Mouse (Mus musculus): ENCODE measurements around the gene Il13. TPM values are rescaled to one million over a fixed set of nuclear protein-coding genes. Genes with fewer than 3 reads are reported as not detected.

The Il13 gene
- polyA plus RNA-seq, 1 experiment from 2014 or later, result not detected

- Histone ChIP-seq H3K27me3 (replicated peaks; ENCODE audit: control insufficient read depth, insufficient read depth, low read length) (no peaks in the 10 kb centered on the region), H3K9ac (ENCODE audit: low read length) (no peak overlapping the region), H3K4me1 (ENCODE audit: control insufficient read depth, insufficient read depth, low read length) (no peaks in the 10 kb centered on the region), H3K36me3 (ENCODE audit: control insufficient read depth, insufficient read depth, low read length) (no peaks in the 10 kb centered on the region), H3K27ac (ENCODE audit: low read depth, low read length) (no peak overlapping the region), H3K4me3 (ENCODE audit: low read depth, low read length) (no peak overlapping the region), H3K4me2 (ENCODE audit: low read length) (no peak overlapping the region), H3K9me3 (replicated peaks; ENCODE audit: control insufficient read depth, low read length) (no peaks in the 10 kb centered on the region)
- 90% methylated on average over 11 of the region's 11 CpGs for WGBS
- DNase-seq (ENCODE audit: low spot score) (no peak), ATAC-seq (no peak)
Observed at GRCm38 (mm10) chr11:53621582-53622439, 12.7 kb downstream of the Il13 start.

DNA sequence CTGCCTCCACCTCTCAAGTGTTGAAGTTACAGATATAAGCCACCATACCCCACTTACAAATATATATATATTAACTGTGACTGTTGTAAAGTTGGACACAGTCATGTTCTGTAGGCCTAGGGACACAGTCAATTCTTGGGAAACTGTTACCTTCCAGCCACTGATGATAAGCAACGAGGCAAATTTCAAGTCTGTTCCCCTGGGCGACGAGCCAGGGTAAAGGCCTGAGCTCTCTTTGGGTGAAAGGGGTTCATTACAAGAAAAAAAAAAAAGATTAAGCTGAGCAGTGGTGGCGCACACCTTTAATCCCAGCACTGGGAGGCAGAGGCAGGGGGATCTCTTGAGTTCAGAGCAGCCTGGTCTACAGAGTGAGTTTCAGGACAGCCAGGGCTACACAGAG is 14.4 kb downstream of the Il13 start:
- ATAC-seq, result no peak
- DNase-seq (ENCODE audit: low spot score), result no peak
- no peak overlapping the region for H3K9ac ChIP-seq (ENCODE audit: low read length)

DNA sequence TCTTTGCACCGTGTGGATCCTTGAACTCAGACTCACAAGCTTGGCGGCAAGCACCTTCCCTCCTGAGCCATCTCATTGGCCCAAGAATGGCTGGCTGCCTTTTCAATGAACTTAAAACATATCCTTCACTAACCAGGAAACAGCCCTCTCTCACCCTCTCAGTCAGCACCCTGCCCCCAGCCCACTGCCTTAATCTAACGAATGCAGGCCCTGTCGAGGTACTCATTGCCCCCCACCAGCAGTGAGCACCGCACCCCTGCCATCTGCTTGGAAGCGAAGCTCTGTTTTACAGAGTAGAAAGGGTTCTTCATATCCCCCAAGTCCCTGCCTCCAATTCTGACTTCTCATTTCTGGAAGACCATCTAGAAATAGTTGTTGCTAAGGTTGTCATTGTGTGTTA is 15.1 kb downstream of the Il13 start:
- no peak overlapping the region for H3K9ac ChIP-seq (ENCODE audit: low read length)
- no peak for ATAC-seq
- no peaks in the 10 kb centered on the region for H3K27me3 ChIP-seq (replicated peaks; ENCODE audit: control insufficient read depth, insufficient read depth, low read length)
- no peaks in the 10 kb centered on the region for H3K36me3 ChIP-seq (ENCODE audit: control insufficient read depth, insufficient read depth, low read length)
- no peak overlapping the region for H3K4me2 ChIP-seq (ENCODE audit: low read length)
- H3K9me3 ChIP-seq (replicated peaks; ENCODE audit: control insufficient read depth, low read length), result no peaks in the 10 kb centered on the region
- H3K27ac ChIP-seq (ENCODE audit: low read depth, low read length), result no peak overlapping the region
- no peaks in the 10 kb centered on the region for H3K4me1 ChIP-seq (ENCODE audit: control insufficient read depth, insufficient read depth, low read length)
- DNase-seq (ENCODE audit: low spot score), result no peak
- 70% methylated on average over 6 of the region's 6 CpGs for WGBS
- no peak overlapping the region for H3K4me3 ChIP-seq (ENCODE audit: low read depth, low read length)

More for the DNA sequence above, 14.4 kb downstream of the Il13 start:
- WGBS, result 84% methylated on average over 4 of the region's 4 CpGs
- Histone ChIP-seq H3K4me3 (ENCODE audit: low read depth, low read length) (no peak overlapping the region), H3K4me2 (ENCODE audit: low read length) (no peak overlapping the region), H3K27me3 (replicated peaks; ENCODE audit: control insufficient read depth, insufficient read depth, low read length) (no peaks in the 10 kb centered on the region), H3K27ac (ENCODE audit: low read depth, low read length) (no peak overlapping the region), H3K36me3 (ENCODE audit: control insufficient read depth, insufficient read depth, low read length) (no peaks in the 10 kb centered on the region), H3K9me3 (replicated peaks; ENCODE audit: control insufficient read depth, low read length) (no peaks in the 10 kb centered on the region), H3K4me1 (ENCODE audit: control insufficient read depth, insufficient read depth, low read length) (no peaks in the 10 kb centered on the region)

GRCm38 (mm10) chr11:53618619-53619198 is 15.8 kb downstream of the Il13 start, which contains the start of gene Il4:
Gene Il4 (minus strand): TSS chr11:53618669.
- Histone ChIP-seq H3K9me3 (replicated peaks; ENCODE audit: control insufficient read depth, low read length) (no peaks in the 10 kb centered on the region), H3K36me3 (ENCODE audit: control insufficient read depth, insufficient read depth, low read length) (no peaks in the 10 kb centered on the region), H3K27ac (ENCODE audit: low read depth, low read length) (no peak within 1 kb of the TSS), H3K4me1 (ENCODE audit: control insufficient read depth, insufficient read depth, low read length) (no peaks in the 10 kb centered on the region), H3K9ac (ENCODE audit: low read length) (no peak within 1 kb of the TSS), H3K4me2 (ENCODE audit: low read length) (no peak within 1 kb of the TSS), H3K4me3 (ENCODE audit: low read depth, low read length) (no peak within 1 kb of the TSS), H3K27me3 (replicated peaks; ENCODE audit: control insufficient read depth, insufficient read depth, low read length) (no peaks in the 10 kb centered on the region)
- no peak for ATAC-seq
- 85% methylated on average over 7 of the region's 7 CpGs for WGBS
- no peak for DNase-seq (ENCODE audit: low spot score)

- Histone ChIP-seq H3K9me3 (replicated peaks; ENCODE audit: control insufficient read depth, low read length) (no peaks in the 10 kb centered on the region), H3K4me3 (ENCODE audit: low read depth, low read length) (no peak overlapping the region), H3K36me3 (ENCODE audit: control insufficient read depth, insufficient read depth, low read length) (no peaks in the 10 kb centered on the region), H3K4me2 (ENCODE audit: low read length) (no peak overlapping the region), H3K4me1 (ENCODE audit: control insufficient read depth, insufficient read depth, low read length) (no peaks in the 10 kb centered on the region), H3K27ac (ENCODE audit: low read depth, low read length) (no peak overlapping the region), H3K9ac (ENCODE audit: low read length) (no peak overlapping the region), H3K27me3 (replicated peaks; ENCODE audit: control insufficient read depth, insufficient read depth, low read length) (no peaks in the 10 kb centered on the region)
- WGBS, result 52% methylated on average over 4 of the region's 4 CpGs
- ATAC-seq (no peak), DNase-seq (ENCODE audit: low spot score) (no peak)
Observed at GRCm38 (mm10) chr11:53617562-53618109, 16.9 kb downstream of the Il13 start.

DNA sequence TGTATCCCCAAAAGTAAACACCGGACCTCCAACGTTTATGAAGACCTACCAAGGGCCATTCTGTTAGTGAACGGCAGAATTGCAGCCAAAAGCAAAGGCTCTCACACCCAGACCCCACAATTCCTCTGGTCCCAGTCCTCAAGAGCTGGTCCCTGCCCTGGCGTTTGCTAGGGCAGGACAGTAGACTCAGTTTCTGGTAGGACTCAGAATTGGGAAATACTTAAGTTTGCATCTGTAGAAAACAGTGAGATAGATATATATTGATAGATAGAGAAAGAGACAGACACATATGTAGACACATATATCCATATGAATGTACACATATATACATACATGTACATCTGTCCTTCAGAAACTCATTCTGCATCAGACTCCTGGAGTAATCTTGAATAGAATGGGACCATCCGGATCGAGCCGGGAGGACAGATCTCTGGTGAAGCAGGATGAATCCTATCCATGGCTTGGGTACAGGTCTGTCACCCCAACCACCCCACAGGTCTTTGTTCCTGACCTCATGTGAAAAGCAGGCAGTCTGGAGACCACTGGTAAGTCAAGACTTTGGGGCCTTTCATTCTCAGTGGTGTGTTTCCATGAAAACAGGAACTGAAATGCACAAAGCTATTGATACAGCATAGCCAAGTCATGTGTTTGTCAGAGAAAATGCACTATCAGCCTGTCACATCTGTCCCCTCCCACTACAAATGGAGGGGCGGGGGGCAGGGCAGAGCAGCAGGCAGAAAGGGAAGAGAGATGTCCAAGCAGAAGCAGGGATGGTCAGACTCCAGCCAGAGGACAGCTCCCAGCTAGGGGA is 17.5 kb downstream of the Il13 start:
- no peak for ATAC-seq
- WGBS, result 88% methylated on average over 8 of the region's 8 CpGs
- Histone ChIP-seq H3K27me3 (replicated peaks; ENCODE audit: control insufficient read depth, insufficient read depth, low read length) (no peaks in the 10 kb centered on the region), H3K27ac (ENCODE audit: low read depth, low read length) (no peak overlapping the region), H3K4me2 (ENCODE audit: low read length) (no peak overlapping the region), H3K4me3 (ENCODE audit: low read depth, low read length) (no peak overlapping the region), H3K36me3 (ENCODE audit: control insufficient read depth, insufficient read depth, low read length) (no peaks in the 10 kb centered on the region), H3K9ac (ENCODE audit: low read length) (no peak overlapping the region), H3K4me1 (ENCODE audit: control insufficient read depth, insufficient read depth, low read length) (no peaks in the 10 kb centered on the region), H3K9me3 (replicated peaks; ENCODE audit: control insufficient read depth, low read length) (no peaks in the 10 kb centered on the region)
- DNase-seq (ENCODE audit: low spot score), result no peak

GRCm38 (mm10) chr11:53615575-53615974 is 18.9 kb downstream of the Il13 start:
- no peaks in the 10 kb centered on the region for H3K27me3 ChIP-seq (replicated peaks; ENCODE audit: control insufficient read depth, insufficient read depth, low read length)
- H3K27ac ChIP-seq (ENCODE audit: low read depth, low read length), result no peak overlapping the region
- ATAC-seq (no peak), DNase-seq (ENCODE audit: low spot score) (no peak)
- no peak overlapping the region for H3K9ac ChIP-seq (ENCODE audit: low read length)
- no peaks in the 10 kb centered on the region for H3K4me1 ChIP-seq (ENCODE audit: control insufficient read depth, insufficient read depth, low read length)
- 91% methylated on average over 8 of the region's 8 CpGs for WGBS
- no peak overlapping the region for H3K4me3 ChIP-seq (ENCODE audit: low read depth, low read length)
- no peaks in the 10 kb centered on the region for H3K36me3 ChIP-seq (ENCODE audit: control insufficient read depth, insufficient read depth, low read length)
- no peaks in the 10 kb centered on the region for H3K9me3 ChIP-seq (replicated peaks; ENCODE audit: control insufficient read depth, low read length)
- H3K4me2 ChIP-seq (ENCODE audit: low read length), result no peak overlapping the region

GRCm38 (mm10) chr11:53615172-53615571 is 19.3 kb downstream of the Il13 start:
- no peak overlapping the region for H3K9ac ChIP-seq (ENCODE audit: low read length)
- WGBS, result 40% methylated on average over 6 of the region's 6 CpGs
- H3K27ac ChIP-seq (ENCODE audit: low read depth, low read length), result no peak overlapping the region
- DNase-seq (ENCODE audit: low spot score), result no peak
- no peaks in the 10 kb centered on the region for H3K4me1 ChIP-seq (ENCODE audit: control insufficient read depth, insufficient read depth, low read length)
- no peaks in the 10 kb centered on the region for H3K27me3 ChIP-seq (replicated peaks; ENCODE audit: control insufficient read depth, insufficient read depth, low read length)
- H3K4me3 ChIP-seq (ENCODE audit: low read depth, low read length), result no peak overlapping the region
- H3K36me3 ChIP-seq (ENCODE audit: control insufficient read depth, insufficient read depth, low read length), result no peaks in the 10 kb centered on the region
- ATAC-seq, result no peak
- no peaks in the 10 kb centered on the region for H3K9me3 ChIP-seq (replicated peaks; ENCODE audit: control insufficient read depth, low read length)
- H3K4me2 ChIP-seq (ENCODE audit: low read length), result no peak overlapping the region
